Mouse (Mus musculus): Measurements from ENCODE around the gene Cox7b.
A peak's percentile ranks its signal among the peaks of the same experiment; 100 is the strongest.

DNA sequence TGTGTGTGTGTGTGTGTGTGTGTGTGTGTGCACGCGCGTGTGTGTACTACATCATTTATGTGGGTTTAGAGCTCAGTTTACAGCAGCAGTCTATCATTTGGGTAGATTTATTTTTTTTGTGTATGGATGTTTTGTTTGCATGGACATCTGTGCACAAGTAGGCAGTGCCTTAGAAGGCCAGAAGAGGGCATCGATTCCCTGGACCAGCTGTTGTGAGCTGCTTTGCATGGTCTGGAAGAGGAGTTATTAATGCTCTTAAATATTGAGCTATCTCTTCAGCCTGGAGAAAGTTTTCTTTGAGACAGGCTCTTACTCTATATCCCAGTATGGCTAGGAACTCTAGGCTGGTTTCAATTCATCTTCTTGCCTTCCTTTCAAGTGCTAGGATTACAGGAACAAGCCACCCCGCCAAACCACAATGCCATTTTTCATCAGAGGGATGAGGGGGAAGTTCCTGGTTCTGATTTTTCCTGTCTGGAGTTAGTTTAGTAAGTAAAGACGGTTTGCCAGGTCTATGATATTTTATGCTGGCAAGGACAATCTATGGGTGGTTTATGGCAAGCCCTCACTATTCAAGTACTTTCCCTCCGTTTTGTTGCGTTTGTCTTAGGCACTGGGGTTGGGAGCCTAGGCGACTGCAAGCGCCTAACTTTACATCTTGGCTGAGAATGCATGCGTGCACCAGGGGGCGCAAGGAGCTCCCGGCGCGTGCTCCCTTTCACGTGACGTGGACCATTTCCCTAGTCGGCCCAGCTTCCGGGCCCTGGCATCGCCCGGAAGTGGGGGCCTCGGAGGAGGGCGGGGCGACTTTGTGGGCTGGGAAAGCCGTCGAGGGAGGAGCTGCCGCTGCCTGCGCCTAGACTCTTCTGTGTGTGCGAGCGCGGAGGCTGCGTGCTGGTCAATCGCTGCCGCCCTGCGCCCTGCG lies 11.2 kb downstream of the Cox7b start, which contains the start of gene Atp7a:
- no peak for TF ChIP-seq CHD2 (IDR thresholded peaks at IDR 0.05; ENCODE audit: low read depth, low read length)
- 0 out of 2 replicates have a peak, but pooled peaks have one; percentile 26 for TF ChIP-seq HCFC1 (IDR thresholded peaks at IDR 0.05; ENCODE audit: borderline replicate concordance, insufficient read depth, low read length)

All from ES-E14 (cell line).